Mouse (Mus musculus): ENCODE measurements around the gene 1700016C15Rik. TPM values are rescaled to one million over a fixed set of nuclear protein-coding genes. Genes with fewer than 3 reads are reported as not detected.

The 1700016C15Rik gene
- total RNA-seq, 2 experiments from 2014 or later = not detected

- TF ChIP-seq CTCF (conservative IDR thresholded peaks at IDR 0.05) = no peak
- no peak for DNase-seq (ENCODE audit: low spot score in 2 of 2)
- no peak overlapping the region for H3K4me3 ChIP-seq
- no peak overlapping the region for H3K27ac ChIP-seq
These were observed 1.6 kb upstream of the 1700016C15Rik start for GRCm38 (mm10) chr1:177727883-177728525.

- no peak for DNase-seq (ENCODE audit: low spot score in 2 of 2)
- H3K27ac ChIP-seq = no peak overlapping the region
- H3K4me3 ChIP-seq = no peak overlapping the region
- no peak for TF ChIP-seq CTCF (conservative IDR thresholded peaks at IDR 0.05)
These were observed 2.4 kb downstream of the 1700016C15Rik start for GRCm38 (mm10) chr1:177731973-177732372.

GRCm38 (mm10) chr1:177737505-177738105 lies 8.0 kb downstream of the 1700016C15Rik start:
- TF ChIP-seq CTCF (conservative IDR thresholded peaks at IDR 0.05) = no peak
- DNase-seq (ENCODE audit: low spot score in 2 of 2) = no peak

GRCm38 (mm10) chr1:177740707-177741106 lies 11.1 kb downstream of the 1700016C15Rik start:
- TF ChIP-seq CTCF (conservative IDR thresholded peaks at IDR 0.05) = no peak

More at GRCm38 (mm10) chr1:177737505-177738105, 8.0 kb downstream of the 1700016C15Rik start:
- Histone ChIP-seq H3K27ac (no peak overlapping the region), H3K4me3 (no peak overlapping the region)

GRCm38 (mm10) chr1:177742119-177742518 lies 12.5 kb downstream of the 1700016C15Rik start:
- Histone ChIP-seq H3K27ac (no peak overlapping the region), H3K4me3 (no peak overlapping the region)
- DNase-seq (ENCODE audit: low spot score in 2 of 2) = no peak
- TF ChIP-seq CTCF (conservative IDR thresholded peaks at IDR 0.05) = no peak

More at GRCm38 (mm10) chr1:177740707-177741106, 11.1 kb downstream of the 1700016C15Rik start:
- no peak for DNase-seq (ENCODE audit: low spot score in 2 of 2)
- Histone ChIP-seq H3K27ac (no peak overlapping the region), H3K4me3 (no peak overlapping the region)

GRCm38 (mm10) chr1:177744521-177745325 lies 15.1 kb downstream of the 1700016C15Rik start:
- TF ChIP-seq CTCF (conservative IDR thresholded peaks at IDR 0.05) = no peak
- DNase-seq (ENCODE audit: low spot score in 2 of 2) = no peak
- Histone ChIP-seq H3K4me3 (no peak overlapping the region), H3K27ac (no peak overlapping the region)

- no peak overlapping the region for H3K27ac ChIP-seq
- H3K4me3 ChIP-seq = no peak overlapping the region
- no peak for TF ChIP-seq CTCF (conservative IDR thresholded peaks at IDR 0.05)
- no peak for DNase-seq (ENCODE audit: low spot score in 2 of 2)
These were observed 18.4 kb downstream of the 1700016C15Rik start for GRCm38 (mm10) chr1:177747869-177748540.

GRCm38 (mm10) chr1:177753496-177753895 lies 23.9 kb downstream of the 1700016C15Rik start:
- Histone ChIP-seq H3K27ac (no peak overlapping the region), H3K4me3 (no peak overlapping the region)
- no peak for DNase-seq (ENCODE audit: low spot score in 2 of 2)
- no peak for TF ChIP-seq CTCF (conservative IDR thresholded peaks at IDR 0.05)

GRCm38 (mm10) chr1:177757249-177757648 lies 27.6 kb downstream of the 1700016C15Rik start:
- Histone ChIP-seq H3K4me3 (no peak overlapping the region), H3K27ac (no peak overlapping the region)
- no peak for TF ChIP-seq CTCF (conservative IDR thresholded peaks at IDR 0.05)
- no peak for DNase-seq (ENCODE audit: low spot score in 2 of 2)

GRCm38 (mm10) chr1:177768931-177769330 lies 39.3 kb downstream of the 1700016C15Rik start:
- Histone ChIP-seq H3K4me3 (no peak overlapping the region), H3K27ac (no peak overlapping the region)
- DNase-seq (ENCODE audit: low spot score in 2 of 2) = no peak
- TF ChIP-seq CTCF (conservative IDR thresholded peaks at IDR 0.05) = no peak

GRCm38 (mm10) chr1:177777397-177777796 lies 47.8 kb downstream of the 1700016C15Rik start:
- Histone ChIP-seq H3K4me3 (no peak overlapping the region), H3K27ac (no peak overlapping the region)
- no peak for TF ChIP-seq CTCF (conservative IDR thresholded peaks at IDR 0.05)
- DNase-seq (ENCODE audit: low spot score in 2 of 2) = no peak

GRCm38 (mm10) chr1:177792835-177793234 lies 63.2 kb downstream of the 1700016C15Rik start:
- no peak for DNase-seq (ENCODE audit: low spot score in 2 of 2)
- no peak overlapping the region for H3K27ac ChIP-seq
- H3K4me3 ChIP-seq = no peak overlapping the region
- TF ChIP-seq CTCF (conservative IDR thresholded peaks at IDR 0.05) = no peak

- no peak for TF ChIP-seq CTCF (conservative IDR thresholded peaks at IDR 0.05)
- DNase-seq (ENCODE audit: low spot score in 2 of 2) = no peak
- H3K27ac ChIP-seq = peak overlapping the region; percentile 94; the same call in 1 of the 2 replicates
- peak overlapping the region; percentile 71 for H3K4me3 ChIP-seq
These were observed 65.3 kb downstream of the 1700016C15Rik start for GRCm38 (mm10) chr1:177794866-177795265.

Measured in layer of hippocampus, adult 2 months (tissue).